Mouse (Mus musculus) cerebellum, adult 11-12 months (tissue): ENCODE measurements around the gene Farp1.
"Not testable (repeated sequence)": the region's sequence is repeated elsewhere in the genome, so short reads cannot be mapped to it uniquely, and the experiment has no call there.

Experiments
- DNase-seq: peaks from one replicate; pipeline ENCODE4 v3.0.0; 2022

Gene Farp1

DNA sequence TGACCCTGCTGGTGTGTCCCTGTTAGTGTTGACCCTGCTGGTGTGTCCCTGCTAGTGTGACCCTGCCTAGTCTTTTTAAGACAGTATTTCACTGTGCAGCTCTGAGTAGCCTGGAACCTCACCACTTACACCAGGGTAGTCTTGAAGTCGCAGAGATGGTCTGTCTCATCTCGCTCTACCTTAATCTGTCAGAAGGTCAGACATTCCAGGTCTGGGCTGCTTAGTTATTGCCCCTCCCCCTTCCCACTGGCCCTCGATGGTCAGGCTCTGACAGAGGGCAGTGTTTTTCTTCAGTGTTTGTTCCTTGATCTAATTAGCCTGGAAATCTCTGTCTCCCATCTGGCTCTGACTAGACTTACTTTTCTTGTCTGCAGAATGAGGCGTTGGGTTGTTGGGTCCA, 71.9 kb downstream of the Farp1 start:
- no peak for DNase-seq

DNA sequence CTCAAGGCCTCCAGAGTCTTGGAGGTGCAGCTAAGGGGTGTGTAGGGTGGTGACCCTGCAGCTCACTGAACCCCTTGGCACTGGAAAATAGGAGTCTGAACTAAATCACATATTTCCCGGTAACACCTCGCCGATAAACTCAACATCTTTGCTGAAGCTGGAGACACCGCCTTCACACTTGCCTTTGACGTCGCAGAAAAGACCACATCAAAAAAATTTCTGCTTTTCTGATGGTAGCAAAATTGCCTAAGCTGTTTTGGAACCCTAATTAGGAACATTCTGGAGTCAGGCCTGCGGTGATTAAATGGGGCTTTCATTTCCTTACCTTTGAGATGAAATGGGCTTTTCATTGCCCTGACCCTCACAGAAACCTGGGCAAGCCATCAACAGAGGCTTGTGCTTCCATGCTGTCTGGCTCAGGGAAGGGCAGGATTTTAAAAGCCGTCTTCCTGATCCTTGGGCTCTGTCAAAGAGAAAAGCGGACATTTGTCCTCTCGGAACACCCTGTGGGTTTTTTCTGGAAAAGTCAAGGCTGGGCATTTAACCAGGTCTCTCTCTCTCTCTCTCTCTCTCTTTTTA, 72.8 kb downstream of the Farp1 start:
- no peak for DNase-seq

DNA sequence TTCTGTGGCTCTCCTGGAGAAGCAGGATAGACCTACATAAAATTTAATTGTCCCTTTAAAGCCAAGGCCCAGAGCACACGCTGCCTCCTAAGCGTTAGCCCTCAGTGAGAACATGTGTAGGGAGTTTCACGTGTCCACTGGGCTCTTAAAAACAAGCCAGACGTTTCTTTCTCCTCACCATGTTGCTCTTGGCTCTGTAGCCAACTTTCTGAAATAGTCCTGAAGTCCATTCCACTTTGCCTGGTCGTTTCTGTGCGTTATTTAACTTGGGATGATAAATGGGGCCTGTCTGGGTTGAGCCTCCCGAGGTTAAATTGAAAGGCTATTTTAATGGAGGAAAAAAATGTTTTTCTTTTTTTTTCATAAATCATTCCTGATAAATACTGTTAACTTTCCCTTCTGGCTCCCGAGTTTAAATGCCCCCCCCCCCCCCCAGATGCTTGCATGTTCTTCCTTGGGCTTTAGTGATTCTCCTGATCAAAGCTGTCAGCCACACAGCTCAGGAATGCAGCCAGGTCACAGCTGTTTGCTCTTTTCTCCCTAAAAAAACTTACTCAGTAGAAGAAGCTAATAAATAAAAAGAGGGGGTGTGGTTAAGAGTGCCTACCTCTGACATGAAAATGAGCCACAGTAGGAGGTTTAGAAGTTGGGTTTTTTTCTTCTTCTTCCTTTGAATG, 73.6 kb downstream of the Farp1 start:
- DNase-seq = no peak

DNA sequence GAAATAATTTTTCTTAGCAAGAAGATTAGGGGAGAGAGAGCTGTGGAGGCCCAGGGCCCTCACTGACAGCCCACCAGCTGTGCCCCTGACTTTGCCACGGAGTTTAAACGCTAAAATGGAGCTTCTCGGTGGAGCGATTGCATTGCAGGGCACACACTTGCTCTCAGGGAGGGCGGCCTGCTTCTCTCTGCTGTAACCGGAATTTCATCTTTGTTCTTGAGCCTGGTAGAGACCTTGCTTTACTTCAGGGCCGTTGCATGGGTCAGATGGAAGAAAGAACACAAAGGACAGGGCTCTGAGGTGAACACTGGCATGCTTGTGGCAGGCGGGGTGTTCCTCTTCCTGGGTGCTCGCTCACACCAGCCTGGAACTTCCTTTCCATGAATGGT, 74.1 kb downstream of the Farp1 start:
- no peak for DNase-seq

DNA sequence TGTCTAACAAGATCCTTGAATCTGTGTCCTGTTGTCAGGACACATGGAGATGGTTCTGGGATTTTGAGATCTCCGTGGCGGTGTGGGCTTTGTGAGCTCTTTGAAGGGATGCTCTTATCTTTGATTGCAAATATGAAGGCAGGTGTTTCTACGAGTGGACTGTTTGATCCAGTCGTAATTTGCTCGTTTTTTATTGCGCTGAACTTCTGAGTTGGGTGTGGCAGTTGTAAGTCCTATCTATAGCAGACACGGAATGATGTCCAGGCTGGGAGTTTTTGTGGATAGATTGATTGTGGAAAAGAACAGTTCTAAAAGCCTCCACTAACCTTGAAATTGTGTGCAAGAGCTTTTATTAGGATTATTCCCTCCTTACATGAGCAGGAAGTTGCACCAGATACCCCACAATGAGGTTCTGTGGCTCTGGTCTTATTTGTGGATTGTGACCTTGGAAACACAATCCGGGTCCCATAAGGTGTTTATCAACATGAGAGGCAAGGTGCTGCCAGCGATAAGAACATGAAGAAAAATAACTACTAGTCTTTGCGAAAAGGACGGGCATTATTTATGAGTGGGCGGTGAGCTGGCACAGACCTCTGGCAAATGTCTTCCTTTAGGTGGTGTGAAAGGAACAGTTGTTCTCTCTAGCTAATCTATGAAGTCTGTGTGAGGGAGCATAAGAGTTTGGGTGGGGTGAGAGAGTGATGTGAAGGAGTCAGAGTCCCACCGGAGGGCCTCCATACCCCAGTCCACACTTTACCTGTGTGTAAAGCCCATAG, 75.7 kb downstream of the Farp1 start:
- no peak for DNase-seq

DNA sequence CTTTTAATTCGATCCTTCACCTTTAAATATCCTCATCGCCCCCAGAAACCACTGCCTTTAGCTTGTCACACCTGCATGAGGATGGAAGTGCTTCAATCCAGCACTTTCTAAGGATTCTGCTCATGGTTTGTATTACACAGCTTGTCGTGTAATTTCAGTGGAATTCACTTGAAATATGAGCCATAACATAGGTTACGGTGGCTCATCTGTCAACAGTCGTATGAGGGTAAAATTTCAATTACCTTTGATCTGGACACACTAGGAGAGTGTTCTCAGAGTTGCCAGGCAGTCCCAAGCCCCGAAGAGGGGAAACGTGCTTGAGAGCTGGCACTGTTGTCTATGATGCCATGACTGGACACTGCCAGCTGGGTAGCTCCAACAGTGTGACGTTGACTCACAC, 77.1 kb downstream of the Farp1 start:
- no peak for DNase-seq

DNA sequence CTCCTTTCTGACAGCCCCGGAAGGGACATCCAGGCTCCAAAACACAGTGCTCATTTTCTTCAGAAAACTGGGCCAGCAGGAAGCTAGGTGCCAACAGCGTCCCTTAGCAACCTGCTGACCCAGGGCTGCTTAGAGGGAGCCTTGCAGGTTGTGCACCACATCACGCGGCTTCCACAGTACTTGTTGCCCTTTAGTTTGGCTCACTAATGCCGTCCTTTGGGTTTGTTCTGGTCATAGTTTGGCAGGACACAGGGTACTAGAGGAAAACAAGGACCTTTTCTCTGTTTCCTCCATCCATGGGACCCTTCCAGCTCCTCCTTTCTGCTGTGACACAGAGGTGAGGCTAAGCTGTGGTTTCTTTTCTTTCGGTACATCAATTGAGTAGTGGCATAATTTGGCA, 78.8 kb downstream of the Farp1 start:
- peak; percentile 52 for DNase-seq

DNA sequence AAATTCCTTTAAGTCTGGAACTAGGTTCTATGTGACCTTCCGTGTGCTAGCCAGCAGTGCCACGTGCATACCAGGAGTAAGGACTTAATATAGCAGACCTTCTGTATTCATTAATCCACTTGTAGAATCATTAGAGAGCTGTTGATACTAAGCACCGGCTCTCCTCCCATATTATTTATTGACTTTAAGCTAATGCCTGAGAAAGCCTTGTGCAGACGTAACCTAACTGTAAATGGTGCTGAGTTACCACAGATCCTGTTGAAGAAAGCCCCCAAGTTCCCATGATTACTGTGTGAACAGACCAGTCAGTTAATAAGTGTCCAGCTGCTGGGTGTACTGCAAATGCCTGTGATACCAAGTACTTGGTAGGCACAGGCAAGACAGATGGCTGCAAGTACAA, 81.7 kb downstream of the Farp1 start:
- DNase-seq = no peak

DNA sequence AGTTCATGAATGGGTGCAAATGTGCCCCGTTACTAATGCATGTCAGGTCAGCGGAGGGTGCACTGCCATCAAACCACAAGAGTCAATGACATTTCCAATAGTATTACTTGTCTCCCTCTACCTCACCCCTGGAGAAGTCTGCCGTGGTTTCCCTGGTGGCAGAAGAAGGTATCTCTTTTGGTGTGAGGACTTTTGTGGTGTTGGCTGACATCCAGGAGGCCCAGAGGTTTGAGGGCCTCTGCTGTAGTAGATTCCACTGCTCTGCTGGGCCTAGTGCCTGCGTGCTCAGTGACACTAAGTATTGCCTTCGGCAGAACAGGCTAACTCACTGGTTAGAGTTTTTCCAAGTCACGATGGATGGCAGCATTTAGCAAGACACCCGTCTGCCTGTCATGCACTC, 83.9 kb downstream of the Farp1 start:
- no peak for DNase-seq

DNA sequence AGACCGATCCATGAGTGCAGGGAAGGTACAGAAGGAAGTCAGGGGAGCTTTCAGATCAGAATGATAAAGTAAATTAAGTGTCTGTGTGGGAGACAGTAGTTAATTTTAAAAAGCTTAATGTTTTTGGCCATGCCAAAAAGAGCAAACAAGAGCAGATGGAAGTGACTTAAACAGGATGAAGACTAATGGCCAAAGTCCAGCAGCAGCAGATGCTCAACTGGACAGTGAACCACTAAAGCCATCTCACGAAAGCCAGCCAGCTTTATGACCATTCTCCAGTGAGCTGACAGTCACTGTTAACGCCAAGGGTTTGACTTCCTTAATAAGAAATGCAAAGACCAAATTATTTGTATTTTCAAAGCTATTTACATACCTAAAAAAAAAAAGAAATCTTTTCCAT, 86.7 kb downstream of the Farp1 start:
- DNase-seq = peak; percentile 80

DNA sequence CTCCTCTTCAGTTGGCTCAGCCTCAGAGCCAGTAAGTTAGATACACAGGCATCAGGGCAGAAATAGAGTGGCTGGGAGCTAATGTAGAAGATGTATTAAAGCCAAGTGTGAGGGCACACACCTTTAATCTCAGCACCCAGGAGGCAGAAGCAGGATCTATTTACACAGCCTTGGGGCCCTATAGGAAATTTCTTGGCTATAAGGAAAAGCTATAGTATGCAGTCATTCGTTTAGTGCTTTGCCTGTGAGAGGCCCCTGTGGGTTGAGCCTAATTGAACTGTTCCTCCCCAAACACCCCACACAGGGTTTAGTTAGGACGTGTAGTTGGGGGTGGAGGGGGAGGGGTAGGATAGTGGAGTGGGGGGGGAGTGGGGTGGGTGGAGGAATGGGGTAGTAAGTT, 87.9 kb downstream of the Farp1 start:
- DNase-seq = no peak

DNA sequence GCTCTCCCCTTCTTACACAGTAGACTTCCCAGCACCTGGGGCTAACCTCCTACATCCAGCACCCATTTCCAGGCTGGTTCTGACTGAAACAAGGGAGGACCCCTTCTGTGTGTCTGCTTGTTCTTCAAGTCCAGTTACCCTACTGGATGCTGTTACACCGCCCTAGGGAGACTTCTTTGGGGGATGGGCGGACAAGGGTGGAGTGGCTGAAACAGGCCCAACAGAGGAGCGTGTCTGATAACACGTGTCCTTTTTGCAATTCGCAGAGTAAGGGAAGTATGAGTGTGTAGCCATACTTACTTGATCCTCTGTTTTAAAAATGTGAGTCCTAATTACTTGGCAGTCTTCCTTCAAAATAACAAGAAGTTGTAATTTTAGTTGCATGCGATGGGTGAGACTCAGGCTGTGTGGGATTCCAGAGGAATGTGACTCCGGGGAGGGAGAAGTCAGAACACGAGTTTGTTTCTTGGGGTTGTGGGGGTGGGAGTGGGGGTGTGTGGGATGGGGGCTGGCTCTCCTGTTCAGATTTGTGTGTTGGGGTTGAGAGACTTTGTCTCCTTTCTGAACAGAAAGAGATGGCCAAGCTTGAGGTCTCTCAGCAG, 89.5 kb downstream of the Farp1 start:
- DNase-seq = no peak

DNA sequence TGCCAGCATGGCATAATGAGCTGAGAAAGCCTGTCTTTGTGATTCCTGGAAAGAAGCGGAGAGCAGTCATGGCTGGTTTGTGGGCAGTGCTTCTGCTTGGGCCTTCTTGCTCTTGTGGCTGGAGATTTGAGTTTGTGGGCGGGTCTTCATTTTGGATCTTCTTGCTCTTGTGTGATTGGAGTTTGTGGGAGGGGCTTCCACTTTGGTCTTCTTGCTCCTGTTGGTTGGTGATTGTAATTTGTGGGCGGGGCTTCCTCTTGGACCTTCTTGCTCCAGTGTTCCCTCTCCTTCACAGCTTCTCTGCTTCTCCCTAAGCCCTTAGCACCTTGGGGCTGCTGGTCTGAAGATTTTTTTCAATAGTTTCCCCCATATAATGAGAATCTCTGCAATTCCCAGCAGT, 90.7 kb downstream of the Farp1 start:
- no peak for DNase-seq

DNA sequence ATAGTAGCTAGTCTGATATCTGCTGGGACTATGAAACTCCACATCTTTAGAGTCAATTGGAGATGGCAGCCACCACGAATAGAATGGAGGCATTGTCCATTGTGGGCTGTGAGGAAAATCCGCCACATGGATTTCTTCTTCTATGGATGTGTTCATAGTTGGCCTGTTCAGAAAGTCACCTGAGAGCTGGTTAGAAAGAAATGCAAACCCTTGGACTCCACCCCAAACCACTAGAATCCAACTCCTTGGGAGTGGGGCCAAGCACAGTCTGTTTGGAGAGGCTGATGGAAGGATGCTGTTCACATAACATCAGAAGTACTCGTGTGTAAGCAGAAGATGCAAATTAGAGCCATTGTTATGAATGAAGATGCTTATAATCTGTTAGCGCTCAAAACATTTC, 91.3 kb downstream of the Farp1 start:
- no peak for DNase-seq

DNA sequence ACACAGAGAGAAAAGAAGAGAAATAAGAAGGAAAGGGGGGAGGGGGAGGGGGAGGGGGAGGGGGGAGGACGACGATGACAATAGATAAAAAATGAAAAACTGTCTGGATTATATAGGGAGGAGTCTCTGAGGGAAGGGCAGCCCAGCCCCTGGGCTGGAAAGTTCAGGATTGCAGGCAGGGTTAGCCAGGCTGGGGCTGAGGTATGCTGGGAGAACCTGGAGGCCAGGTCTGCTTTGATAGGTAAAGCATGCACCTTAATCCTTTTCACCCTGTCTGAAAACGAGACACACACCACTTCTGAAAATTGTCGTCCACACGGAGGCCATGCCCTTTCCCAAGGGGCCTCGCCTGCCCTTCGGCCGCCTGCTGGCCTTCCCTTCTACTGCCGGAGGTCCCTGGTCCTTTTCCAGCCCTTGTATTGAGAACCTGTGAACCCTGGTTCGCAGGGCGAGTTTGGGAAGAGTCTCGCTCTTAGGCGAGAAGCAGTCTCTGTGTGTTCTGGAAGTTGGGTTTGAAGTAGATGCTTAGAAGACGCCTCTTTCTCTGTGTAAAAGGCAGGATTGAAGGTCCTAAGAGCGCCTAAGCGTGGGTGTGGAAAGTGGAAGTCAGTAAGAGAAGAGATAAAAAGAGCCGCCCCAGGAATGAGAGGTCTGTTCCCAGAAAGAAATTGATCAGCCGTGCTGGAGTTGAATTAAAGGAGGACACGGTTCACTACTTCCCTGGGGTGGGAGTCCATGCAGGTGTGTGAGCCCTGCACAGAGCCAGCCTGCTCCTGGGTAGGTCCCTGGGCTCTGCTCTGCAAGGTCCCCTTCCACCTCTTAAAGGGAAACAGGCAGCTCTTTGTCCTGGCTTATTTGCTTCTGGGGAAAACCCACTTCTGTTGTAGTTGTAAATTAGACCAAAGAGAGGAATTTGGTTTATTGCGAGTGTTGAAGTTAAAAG, 94.1 kb downstream of the Farp1 start:
- no peak for DNase-seq

DNA sequence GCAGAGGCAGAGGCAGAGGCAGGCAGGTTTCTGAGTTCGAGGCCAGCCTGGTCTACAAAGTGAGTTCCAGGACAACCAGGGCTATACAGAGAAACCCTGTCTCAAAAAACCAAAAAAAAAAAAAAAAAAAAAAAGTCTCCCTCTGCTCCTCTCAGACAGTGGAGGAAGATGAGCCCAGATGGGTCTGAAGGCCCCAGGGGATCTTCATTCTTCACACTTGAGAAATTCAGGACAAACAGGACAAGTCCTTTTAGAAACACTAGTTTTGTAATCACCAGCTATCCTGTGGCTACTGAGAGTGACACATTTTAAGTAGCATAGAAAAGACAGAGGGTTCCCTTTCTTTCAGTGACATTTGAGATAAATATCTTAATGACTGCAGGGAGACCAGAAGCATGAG, 95.4 kb downstream of the Farp1 start:
- DNase-seq = not testable (repeated sequence)

DNA sequence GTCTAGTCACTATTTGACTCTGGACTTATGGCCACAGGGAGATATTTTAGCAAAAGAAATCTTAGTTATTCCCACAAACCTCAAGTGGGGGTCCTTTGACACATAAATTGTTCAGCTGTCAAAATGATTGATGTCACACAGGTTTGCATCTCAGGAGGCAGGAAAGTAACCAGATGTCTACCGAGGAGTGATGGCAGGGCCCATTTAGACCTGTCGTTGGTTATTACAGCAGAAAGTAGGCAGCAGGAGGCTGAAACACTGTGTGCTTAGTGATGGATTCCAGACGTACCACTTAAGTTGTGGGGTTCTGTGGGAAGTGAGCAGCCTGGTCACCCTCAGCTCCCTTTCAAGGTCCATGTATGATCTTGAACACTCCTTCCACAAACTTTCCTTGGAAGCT, 99.4 kb downstream of the Farp1 start:
- no peak for DNase-seq

DNA sequence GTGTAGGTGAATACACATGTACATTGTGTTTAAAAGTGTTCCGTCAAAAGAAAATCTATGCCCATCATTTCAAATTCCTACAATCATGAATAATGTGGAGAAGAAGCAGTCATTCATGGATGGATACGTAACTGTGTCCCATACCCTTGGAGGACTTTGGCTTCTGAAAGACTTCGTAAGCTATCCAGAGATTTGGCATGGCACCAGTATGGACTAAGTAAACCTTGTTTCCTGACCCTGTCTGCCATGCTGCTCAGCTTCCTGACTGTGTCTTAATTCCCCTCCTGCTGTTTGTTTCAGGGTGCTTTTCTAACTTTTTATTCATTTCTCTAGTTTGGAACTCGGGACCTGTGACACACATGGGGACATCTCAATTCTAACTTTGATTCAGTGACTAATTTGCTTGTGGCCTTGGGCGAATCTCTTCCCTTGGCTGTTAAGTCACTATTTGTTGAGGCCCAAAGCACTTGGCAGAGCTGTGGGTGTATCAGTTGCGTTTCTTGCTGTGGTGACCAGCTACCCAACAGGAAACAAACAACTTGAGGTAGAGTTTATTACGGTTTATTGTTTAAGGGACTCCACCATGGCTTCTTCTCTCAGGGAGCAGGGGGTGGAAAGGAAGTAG, 108.9 kb downstream of the Farp1 start:
- no peak for DNase-seq

DNA sequence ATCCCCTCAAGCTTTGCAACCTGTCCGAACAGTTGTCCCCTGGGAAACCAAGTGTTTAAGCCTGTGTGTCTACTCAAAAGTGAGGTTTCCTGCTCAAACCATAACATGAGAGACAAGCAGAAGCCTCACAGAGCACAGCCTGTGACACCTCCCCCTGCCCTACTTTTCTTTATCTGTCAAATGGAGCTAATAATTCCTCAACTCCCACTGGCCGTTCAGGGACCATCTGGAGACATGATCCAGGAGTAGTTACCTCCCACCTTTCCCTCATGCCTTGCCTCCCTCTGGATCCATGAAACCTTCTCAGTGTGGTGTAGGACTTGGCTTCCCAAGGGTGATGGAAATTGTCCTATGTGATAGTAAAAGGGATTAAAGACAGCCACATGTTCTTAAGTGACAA, 109.5 kb downstream of the Farp1 start:
- no peak for DNase-seq

DNA sequence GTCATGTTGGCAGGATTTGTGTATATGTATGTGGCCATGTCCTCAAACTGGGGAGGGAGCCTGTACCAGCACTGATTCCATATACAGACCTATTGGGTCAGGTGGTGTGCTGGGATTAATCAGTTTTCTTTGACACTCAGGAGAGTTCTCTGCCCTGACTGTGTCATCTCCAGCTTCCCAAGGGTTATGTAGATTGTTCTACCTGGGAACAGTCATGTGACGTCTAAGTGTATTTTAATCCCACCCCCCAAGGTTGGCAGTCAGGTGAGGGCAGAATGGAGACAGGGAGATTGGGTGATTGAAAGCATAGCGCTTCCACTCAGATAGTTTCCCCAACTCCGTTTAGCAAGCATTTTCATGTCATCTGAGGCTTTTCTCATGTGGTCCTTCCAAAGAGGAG, 110.3 kb downstream of the Farp1 start:
- no peak for DNase-seq

DNA sequence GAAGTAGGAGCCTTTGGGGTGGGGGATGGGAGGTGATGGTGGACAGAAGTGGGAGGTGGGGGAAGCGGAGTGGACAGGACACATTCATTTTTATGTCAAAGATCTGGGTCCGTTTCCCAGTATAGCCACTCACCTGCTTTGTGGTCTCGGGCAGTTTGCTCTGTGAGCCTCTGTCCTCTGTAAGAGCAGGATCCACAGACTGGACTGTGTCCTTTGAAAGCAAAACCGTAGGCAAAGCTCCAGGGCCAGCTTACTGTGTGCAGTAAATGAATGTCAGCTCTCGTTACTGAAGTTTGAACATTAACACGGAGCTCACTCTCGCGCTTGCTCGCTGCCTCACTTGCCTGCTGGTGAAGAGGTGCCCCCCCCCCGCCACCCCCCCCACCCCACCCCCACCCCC, 110.7 kb downstream of the Farp1 start:
- no peak for DNase-seq

DNA sequence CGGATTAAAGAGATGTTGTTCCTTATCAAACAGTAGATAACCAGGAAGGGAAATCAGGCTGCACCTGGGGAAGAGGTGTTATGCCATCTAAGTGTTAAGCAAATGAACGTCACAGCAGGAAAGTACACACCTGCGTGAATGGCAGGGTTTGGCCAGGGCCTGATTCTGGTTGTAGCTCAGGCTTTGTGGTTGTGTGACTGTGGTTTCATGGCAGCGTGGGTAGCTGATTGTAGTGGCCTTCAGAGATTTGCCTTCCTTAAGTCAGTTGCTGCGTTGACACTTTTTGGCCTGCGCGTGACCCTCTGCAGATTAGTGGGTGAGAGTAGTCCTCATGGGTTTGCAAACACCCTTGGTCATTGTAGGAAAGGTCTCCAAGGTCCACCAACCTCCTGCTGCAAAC, 111.2 kb downstream of the Farp1 start:
- DNase-seq = no peak
